Mouse (Mus musculus) C2C12 (cell line): ENCODE measurements around the gene Fxn.

ENCODE experiments used
- CEBPB ChIP-seq: IDR thresholded peaks from one replicate; pipeline ENCODE4 v1.6.1; 2011; ENCODE audit warnings: low read depth, mild to moderate bottlenecking, control low read depth, moderate library complexity
- CTCF ChIP-seq: IDR thresholded peaks from one replicate; pipeline ENCODE4 v1.5.1; 2011; ENCODE audit not compliant: control insufficient read depth, insufficient read depth, insufficient read length
- FOSL1 ChIP-seq: IDR thresholded peaks from one replicate; pipeline ENCODE4 v1.8.0; 2011; ENCODE audit warnings: mild to moderate bottlenecking, low read length; ENCODE audit not compliant: poor library complexity, insufficient read depth, severe bottlenecking
- MAX ChIP-seq: IDR thresholded peaks from one replicate; pipeline ENCODE4 v1.6.1; 2011; ENCODE audit warnings: mild to moderate bottlenecking, control low read depth
- MYOD1 ChIP-seq: IDR thresholded peaks from one replicate; pipeline ENCODE4 v1.6.1; 2011; ENCODE audit warnings: low read depth; ENCODE audit not compliant: control insufficient read depth, insufficient read length
- MYOG ChIP-seq: IDR thresholded peaks from one replicate; pipeline ENCODE4 v1.6.1; 2011; ENCODE audit not compliant: control insufficient read depth, insufficient read length; ENCODE audit errors: extremely low read depth
- USF1 ChIP-seq: IDR thresholded peaks from one replicate; pipeline ENCODE4 v1.6.1; 2011; ENCODE audit warnings: low read depth, mild to moderate bottlenecking, control low read depth, moderate library complexity

DNA sequence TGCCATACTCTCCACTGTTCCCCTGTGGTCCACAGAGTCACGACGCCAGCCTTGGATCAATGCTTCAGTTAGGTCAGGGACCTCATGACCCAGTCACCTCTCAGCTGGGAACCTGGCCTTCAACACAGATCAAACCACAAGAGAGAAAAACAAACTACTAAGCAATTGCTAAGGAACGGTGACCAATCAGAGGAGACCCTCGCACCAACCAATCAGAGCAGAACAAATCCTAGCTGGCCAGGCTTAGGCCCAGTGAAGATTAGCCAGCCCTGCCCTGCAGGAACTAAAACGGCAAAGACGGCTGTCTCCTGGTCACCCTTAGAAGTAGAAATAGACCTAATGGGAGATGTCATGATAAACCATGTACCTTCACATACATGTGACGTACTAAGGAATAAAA lies 9.1 kb downstream of the Fxn start:
- TF ChIP-seq CTCF (no peak), MYOG (no peak), MAX (no peak), USF1 (no peak), MYOD1 (no peak), CEBPB (no peak), FOSL1 (no peak)
